Mouse (Mus musculus) limb, embryonic 14.5 days (tissue): ENCODE results near the gene Zfp229. TPM values are rescaled to one million over a fixed set of nuclear protein-coding genes. Genes with fewer than 3 reads are reported as not detected.
A peak's percentile ranks its signal among the peaks of the same experiment; 100 is the strongest.
"Not testable (repeated sequence)": the region's sequence is repeated elsewhere in the genome, so short reads cannot be mapped to it uniquely, and the experiment has no call there.

ENCODE experiments used
- ATAC-seq: fragments of 200-750 bp; cut with Nextera tagmentation; 2 replicates; pipeline ENCODE4 v1.8.0; 2017; ENCODE audit warnings: low read depth, moderate number of reproducible peaks, moderate TSS enrichment; ENCODE audit not compliant: low FRiP score
- DNase-seq: peaks from one replicate; pipeline ENCODE4 v3.0.0-alpha.2; 2015; ENCODE audit warnings: low spot score
- H3K27ac ChIP-seq: fragments of 300-500 bp; sonication (generic); replicated peaks from 2 replicates; pipeline ENCODE4 v1.5.1; 2014; ENCODE audit warnings: low read depth, mild to moderate bottlenecking, low read length, moderate library complexity, mixed read lengths
- H3K27me3 ChIP-seq: fragments of 300-500 bp; sonication (generic); 2 replicates; pipeline ENCODE4 v1.6.1; 2014; ENCODE audit warnings: low read length, mixed read lengths; ENCODE audit not compliant: control insufficient read depth, insufficient read depth
- H3K36me3 ChIP-seq: fragments of 300-500 bp; sonication (generic); 2 replicates; pipeline ENCODE4 v1.6.1; 2014; ENCODE audit warnings: mild to moderate bottlenecking, low read length, moderate library complexity, mixed read lengths; ENCODE audit not compliant: control insufficient read depth, insufficient read depth
- H3K4me1 ChIP-seq: fragments of 300-500 bp; sonication (generic); 2 replicates; pipeline ENCODE4 v1.6.1; 2014; ENCODE audit warnings: antibody characterized with exemption, low read length, mixed read lengths; ENCODE audit not compliant: control insufficient read depth, insufficient read depth
- H3K4me2 ChIP-seq: fragments of 300-500 bp; sonication (generic); replicated peaks from 2 replicates; pipeline ENCODE4 v1.6.1; 2014; ENCODE audit warnings: low read depth, mild to moderate bottlenecking, low read length, moderate library complexity; ENCODE audit not compliant: severe bottlenecking
- H3K4me3 ChIP-seq: fragments of 300-500 bp; sonication (generic); replicated peaks from 2 replicates; pipeline ENCODE4 v1.5.1; 2014; ENCODE audit warnings: low read length
- H3K9ac ChIP-seq: fragments of 300-500 bp; sonication (generic); 2 replicates; pipeline ENCODE4 v1.6.1; 2014; ENCODE audit warnings: mild to moderate bottlenecking, low read depth, low read length, moderate library complexity; ENCODE audit not compliant: severe bottlenecking
- H3K9me3 ChIP-seq: fragments of 300-500 bp; sonication (generic); 2 replicates; pipeline ENCODE4 v1.6.1; 2016; ENCODE audit warnings: low read length; ENCODE audit not compliant: control insufficient read depth
- POLR2A ChIP-seq: fragments of 200-500 bp; IDR thresholded peaks from 2 replicates; pipeline ENCODE4 v1.8.0; 2012; ENCODE audit warnings: inconsistent platforms, mild to moderate bottlenecking, moderate library complexity, borderline replicate concordance; ENCODE audit not compliant: insufficient read depth, insufficient read length; ENCODE audit errors: extremely low read depth
- WGBS: fragments of 180-500 bp; shearing (Covaris S2); extraction: QIAGEN DNeasy Blood & Tissue Kit; methylation state at CpG from one replicate; pipeline ENCODE4 v1.1.7; 2014; 5-methylcytosine and 5-hydroxymethylcytosine counted together
- polyA plus RNA-seq, 2 experiments: library from polyadenylated mRNA; depleted of rRNA in 1 of 2; stranded (reverse) in 1 of 2; unstranded in 1 of 2; fragments of >200 nt; fragmentation: Nextera tagmentation in 1 of 2; extraction: Ambion mirVana in 1 of 2; gene quantifications; 2 replicates each; pipeline versions ENCODE4 v1.2.1 to v1.2.3; 2012 to 2014

Gene Zfp229
- polyA plus RNA-seq, 2 experiments = 7.0 to 7.2 TPM

GRCm38 (mm10) chr17:21752791-21753190 is 22.2 kb downstream of the Zfp229 start:
- no peak for ATAC-seq
- no peak overlapping the region for H3K9ac ChIP-seq
- no peak for DNase-seq
- no peaks in the 10 kb centered on the region for H3K36me3 ChIP-seq
- H3K4me3 ChIP-seq = no peak overlapping the region
- H3K4me1 ChIP-seq = no peaks in the 10 kb centered on the region
- TF ChIP-seq POLR2A = no peak
- WGBS = 89% methylated on average over 2 of the region's 2 CpGs
- H3K4me2 ChIP-seq = no peak overlapping the region
- H3K9me3 ChIP-seq = no peaks in the 10 kb centered on the region
- no peaks in the 10 kb centered on the region for H3K27me3 ChIP-seq
- H3K27ac ChIP-seq = no peak overlapping the region

GRCm38 (mm10) chr17:21753342-21754208 is 23.0 kb downstream of the Zfp229 start:
- Histone ChIP-seq H3K9ac (peak overlapping the region; percentile 53), H3K4me1 (no peaks in the 10 kb centered on the region), H3K36me3 (no peaks in the 10 kb centered on the region), H3K27me3 (no peaks in the 10 kb centered on the region), H3K9me3 (no peaks in the 10 kb centered on the region), H3K27ac (no peak overlapping the region), H3K4me3 (peak overlapping the region; percentile 36), H3K4me2 (peak overlapping the region; percentile 63)
- 10% methylated on average over 20 of the region's 20 CpGs for WGBS
- TF ChIP-seq POLR2A = no peak
- ATAC-seq (peak; percentile 30; the same call in 1 of the 2 replicates), DNase-seq (no peak)

DNA sequence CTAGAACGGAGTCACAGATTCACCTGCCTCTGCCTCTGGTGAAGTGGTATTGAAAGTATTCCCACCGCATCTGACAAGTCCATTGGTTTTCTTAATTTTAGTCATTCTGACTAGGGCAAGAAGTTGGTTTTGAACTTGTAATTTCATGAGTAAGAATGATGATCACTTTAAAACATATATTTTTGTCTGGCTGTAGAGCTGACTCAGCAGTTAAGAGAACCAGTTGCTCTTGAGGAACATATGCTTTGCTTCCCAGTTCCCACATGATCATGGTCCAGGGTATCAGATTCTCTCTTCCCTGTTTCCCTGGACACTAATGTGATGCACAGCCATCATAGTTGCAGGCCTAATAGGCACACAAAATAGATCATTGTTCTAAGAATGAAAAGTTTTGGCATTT is 39.7 kb downstream of the Zfp229 start:
- H3K36me3 ChIP-seq = no peaks in the 10 kb centered on the region
- no peak overlapping the region for H3K27ac ChIP-seq
- H3K9me3 ChIP-seq = no peaks in the 10 kb centered on the region
- no peak for ATAC-seq
- no peaks in the 10 kb centered on the region for H3K4me1 ChIP-seq
- H3K9ac ChIP-seq = no peak overlapping the region
- TF ChIP-seq POLR2A = no peak
- no peak overlapping the region for H3K4me3 ChIP-seq
- 90% methylated on average over 2 of the region's 2 CpGs for WGBS
- no peak overlapping the region for H3K4me2 ChIP-seq
- no peak for DNase-seq
- no peaks in the 10 kb centered on the region for H3K27me3 ChIP-seq

DNA sequence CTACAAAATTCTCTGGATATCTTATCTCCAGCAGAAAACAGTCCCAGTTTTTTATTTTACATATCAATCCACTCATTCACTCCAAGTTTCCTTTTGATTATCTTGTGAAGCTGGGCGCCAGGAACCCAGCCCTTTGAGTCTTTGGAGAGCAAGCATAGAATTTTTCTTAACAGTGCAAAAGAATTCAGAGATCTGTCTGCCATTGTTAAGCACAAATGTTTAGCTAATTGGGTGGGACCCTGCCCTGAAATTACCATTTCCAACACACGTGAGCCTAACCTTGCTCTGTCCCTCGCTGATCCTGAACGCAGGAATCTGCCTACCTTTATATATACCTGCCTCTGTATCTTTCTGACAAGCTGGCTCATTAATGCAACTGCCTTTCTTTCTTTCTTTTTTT is 61.7 kb downstream of the Zfp229 start:
- Histone ChIP-seq H3K9ac (no peak overlapping the region), H3K4me1 (no peaks in the 10 kb centered on the region), H3K4me2 (no peak overlapping the region), H3K4me3 (no peak overlapping the region), H3K27me3 (no peaks in the 10 kb centered on the region), H3K36me3 (no peaks in the 10 kb centered on the region), H3K9me3 (0 out of 2 replicates have a peak, but pooled peaks cover 6% of the 10 kb centered on the region), H3K27ac (no peak overlapping the region)
- WGBS = 83% methylated on average over 4 of the region's 4 CpGs
- TF ChIP-seq POLR2A = no peak
- ATAC-seq = no peak
- DNase-seq = no peak

DNA sequence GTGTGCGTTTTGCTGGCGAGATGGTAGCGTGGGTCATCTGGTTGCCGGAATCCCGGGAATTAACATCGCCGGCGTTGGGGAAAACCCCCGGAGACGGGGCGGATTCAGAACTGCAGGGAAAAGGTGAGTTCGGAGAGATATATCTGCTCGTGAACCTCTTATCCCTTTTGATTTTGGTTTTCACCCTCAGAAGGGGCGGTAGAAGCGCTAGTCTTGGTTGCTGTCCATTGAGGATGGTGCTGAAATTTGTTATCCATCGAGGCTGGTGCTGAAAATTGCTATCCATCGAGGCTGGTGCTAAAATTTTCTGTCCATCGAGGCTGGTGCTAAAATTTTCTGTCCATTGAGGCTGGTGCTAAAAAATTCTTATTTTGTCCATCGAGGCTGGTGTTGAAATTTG is 70.8 kb downstream of the Zfp229 start:
- WGBS = 42% methylated on average over 17 of the region's 19 CpGs
- not testable (repeated sequence) for ATAC-seq

More for the DNA sequence above, 70.8 kb downstream of the Zfp229 start:
- H3K4me1 ChIP-seq, H3K27me3 ChIP-seq, H3K9me3 ChIP-seq, H3K4me3 ChIP-seq, H3K27ac ChIP-seq, H3K4me2 ChIP-seq, H3K36me3 ChIP-seq, H3K9ac ChIP-seq: not testable (repeated sequence)
- DNase-seq = peak; percentile 10

Other genes starting within 250 kb of the Zfp229 start
- gene Zfp53, start 241.8 kb upstream of the Zfp229 start, polyA plus RNA-seq (2012; rRNA removed) = 3.4 and 5.3 TPM in 2 replicates
- 9.4 and 10.3 TPM in 2 replicates for gene Zfp53, start 241.8 kb upstream of the Zfp229 start, polyA plus RNA-seq (2014; fragmentation: Nextera tagmentation; extraction: Ambion mirVana)
- gene Zfp52, start 195.3 kb upstream of the Zfp229 start, polyA plus RNA-seq (2012; rRNA removed) = 2.1 and 2.6 TPM in 2 replicates
- 3.3 and 4.2 TPM in 2 replicates for gene Zfp52, start 195.3 kb upstream of the Zfp229 start, polyA plus RNA-seq (2014; fragmentation: Nextera tagmentation; extraction: Ambion mirVana)
- 10.2 and 16.6 TPM in 2 replicates for gene Zfp948, start 163.8 kb upstream of the Zfp229 start, polyA plus RNA-seq (2012; rRNA removed)
- gene Zfp948, start 163.8 kb upstream of the Zfp229 start, polyA plus RNA-seq (2014; fragmentation: Nextera tagmentation; extraction: Ambion mirVana) = 23.0 and 23.6 TPM in 2 replicates
- 3.6 and 4.6 TPM in 2 replicates for gene Zfp983, start 80.2 kb upstream of the Zfp229 start, polyA plus RNA-seq (2012; rRNA removed)
- gene Zfp983, start 80.2 kb upstream of the Zfp229 start, polyA plus RNA-seq (2014; fragmentation: Nextera tagmentation; extraction: Ambion mirVana) = 5.5 and 5.7 TPM in 2 replicates
- gene Gm10226, start 38.9 kb upstream of the Zfp229 start, polyA plus RNA-seq (2012; rRNA removed) = 5.2 and 6.4 TPM in 2 replicates
- 8.0 and 10.5 TPM in 2 replicates for gene Gm10226, start 38.9 kb upstream of the Zfp229 start, polyA plus RNA-seq (2014; fragmentation: Nextera tagmentation; extraction: Ambion mirVana)
- gene Zfp760, start 23.1 kb upstream of the Zfp229 start, polyA plus RNA-seq (2012; rRNA removed) = 10.0 and 14.7 TPM in 2 replicates
- gene Zfp760, start 23.1 kb upstream of the Zfp229 start, polyA plus RNA-seq (2014; fragmentation: Nextera tagmentation; extraction: Ambion mirVana) = 14.6 and 15.3 TPM in 2 replicates
- gene Zfp820, start 115.0 kb downstream of the Zfp229 start, polyA plus RNA-seq (2012; rRNA removed) = 2.5 and 4.4 TPM in 2 replicates
- gene Zfp820, start 115.0 kb downstream of the Zfp229 start, polyA plus RNA-seq (2014; fragmentation: Nextera tagmentation; extraction: Ambion mirVana) = 9.5 and 10.4 TPM in 2 replicates
- 2.8 and 4.1 TPM in 2 replicates for gene Zfp995, start 179.1 kb downstream of the Zfp229 start, polyA plus RNA-seq (2012; rRNA removed)
- gene Zfp995, start 179.1 kb downstream of the Zfp229 start, polyA plus RNA-seq (2014; fragmentation: Nextera tagmentation; extraction: Ambion mirVana) = 9.0 and 9.3 TPM in 2 replicates
- 8.0 and 11.5 TPM in 2 replicates for gene Zfp942, start 231.7 kb downstream of the Zfp229 start, polyA plus RNA-seq (2012; rRNA removed)
- gene Zfp942, start 231.7 kb downstream of the Zfp229 start, polyA plus RNA-seq (2014; fragmentation: Nextera tagmentation; extraction: Ambion mirVana) = 20.9 and 21.6 TPM in 2 replicates
- 11.7 and 14.9 TPM in 2 replicates for gene Zfp943, start 231.8 kb downstream of the Zfp229 start, polyA plus RNA-seq (2012; rRNA removed)
- gene Zfp943, start 231.8 kb downstream of the Zfp229 start, polyA plus RNA-seq (2014; fragmentation: Nextera tagmentation; extraction: Ambion mirVana) = 20.4 and 22.2 TPM in 2 replicates